Mouse (Mus musculus): ENCODE measurements around the gene Cdc7. TPM values are rescaled to one million over a fixed set of nuclear protein-coding genes. Genes with fewer than 3 reads are reported as not detected.

Cdc7 gene
- polyA plus RNA-seq, 1 experiment from 2014 or later = 59.7 TPM

- no peaks in the 10 kb centered on the region for H3K4me1 ChIP-seq (ENCODE audit: control insufficient read depth, insufficient read depth, low read length)
- H3K9me3 ChIP-seq (ENCODE audit: control insufficient read depth, low read length) = no peaks in the 10 kb centered on the region
- H3K27me3 ChIP-seq (ENCODE audit: control insufficient read depth, insufficient read depth, low read length) = no peaks in the 10 kb centered on the region
- no peak overlapping the region for H3K27ac ChIP-seq (ENCODE audit: low read depth, low read length)
- no peak overlapping the region for H3K4me2 ChIP-seq (ENCODE audit: low read depth)
- no peaks in the 10 kb centered on the region for H3K36me3 ChIP-seq (ENCODE audit: control insufficient read depth, insufficient read depth, low read length)
- ATAC-seq (ENCODE audit: insufficient read depth, low FRiP score, low TSS enrichment) (no peak), DNase-seq (ENCODE audit: low spot score) (no peak)
- 45% methylated on average over 10 of the region's 10 CpGs for WGBS
- H3K9ac ChIP-seq (ENCODE audit: low read length) = no peak overlapping the region
- no peak overlapping the region for H3K4me3 ChIP-seq (ENCODE audit: low read depth, low read length)
Measured at GRCm38 (mm10) chr5:107015422-107016081, 51.4 kb downstream of the Cdc7 start.

- no peaks in the 10 kb centered on the region for H3K4me1 ChIP-seq (ENCODE audit: control insufficient read depth, insufficient read depth, low read length)
- H3K4me3 ChIP-seq (ENCODE audit: low read depth, low read length) = no peak overlapping the region
- no peaks in the 10 kb centered on the region for H3K27me3 ChIP-seq (ENCODE audit: control insufficient read depth, insufficient read depth, low read length)
- no peaks in the 10 kb centered on the region for H3K9me3 ChIP-seq (ENCODE audit: control insufficient read depth, low read length)
- no peak overlapping the region for H3K27ac ChIP-seq (ENCODE audit: low read depth, low read length)
- H3K4me2 ChIP-seq (ENCODE audit: low read depth) = no peak overlapping the region
- ATAC-seq (ENCODE audit: insufficient read depth, low FRiP score, low TSS enrichment) (no peak), DNase-seq (ENCODE audit: low spot score) (no peak)
- no peak overlapping the region for H3K9ac ChIP-seq (ENCODE audit: low read length)
- WGBS = 86% methylated on average over 4 of the region's 4 CpGs
- no peaks in the 10 kb centered on the region for H3K36me3 ChIP-seq (ENCODE audit: control insufficient read depth, insufficient read depth, low read length)
Measured at GRCm38 (mm10) chr5:107016538-107016937, 52.4 kb downstream of the Cdc7 start.

GRCm38 (mm10) chr5:107017544-107017943 is 53.4 kb downstream of the Cdc7 start:
- Histone ChIP-seq H3K4me1 (ENCODE audit: control insufficient read depth, insufficient read depth, low read length) (no peaks in the 10 kb centered on the region), H3K9me3 (ENCODE audit: control insufficient read depth, low read length) (no peaks in the 10 kb centered on the region), H3K27ac (ENCODE audit: low read depth, low read length) (no peak overlapping the region), H3K9ac (ENCODE audit: low read length) (no peak overlapping the region), H3K36me3 (ENCODE audit: control insufficient read depth, insufficient read depth, low read length) (no peaks in the 10 kb centered on the region), H3K27me3 (ENCODE audit: control insufficient read depth, insufficient read depth, low read length) (no peaks in the 10 kb centered on the region), H3K4me2 (ENCODE audit: low read depth) (no peak overlapping the region), H3K4me3 (ENCODE audit: low read depth, low read length) (no peak overlapping the region)
- no peak for ATAC-seq (ENCODE audit: insufficient read depth, low FRiP score, low TSS enrichment)
- no peak for DNase-seq (ENCODE audit: low spot score)
- 80% methylated on average over 2 of the region's 2 CpGs for WGBS

- Histone ChIP-seq H3K9me3 (ENCODE audit: control insufficient read depth, low read length) (no peaks in the 10 kb centered on the region), H3K4me1 (ENCODE audit: control insufficient read depth, insufficient read depth, low read length) (no peaks in the 10 kb centered on the region), H3K36me3 (ENCODE audit: control insufficient read depth, insufficient read depth, low read length) (no peaks in the 10 kb centered on the region), H3K27me3 (ENCODE audit: control insufficient read depth, insufficient read depth, low read length) (no peaks in the 10 kb centered on the region), H3K27ac (ENCODE audit: low read depth, low read length) (no peak overlapping the region), H3K9ac (ENCODE audit: low read length) (no peak overlapping the region), H3K4me2 (ENCODE audit: low read depth) (no peak overlapping the region), H3K4me3 (ENCODE audit: low read depth, low read length) (no peak overlapping the region)
- WGBS = 73% methylated on average over 5 of the region's 5 CpGs
- ATAC-seq (ENCODE audit: insufficient read depth, low FRiP score, low TSS enrichment) (no peak), DNase-seq (ENCODE audit: low spot score) (no peak)
Measured at GRCm38 (mm10) chr5:107019057-107019456, 54.9 kb downstream of the Cdc7 start.

- H3K4me3 ChIP-seq (ENCODE audit: low read depth, low read length) = no peak overlapping the region
- no peak for ATAC-seq (ENCODE audit: insufficient read depth, low FRiP score, low TSS enrichment)
- H3K27ac ChIP-seq (ENCODE audit: low read depth, low read length) = no peak overlapping the region
- H3K9ac ChIP-seq (ENCODE audit: low read length) = no peak overlapping the region
- no peaks in the 10 kb centered on the region for H3K9me3 ChIP-seq (ENCODE audit: control insufficient read depth, low read length)
- no peaks in the 10 kb centered on the region for H3K4me1 ChIP-seq (ENCODE audit: control insufficient read depth, insufficient read depth, low read length)
- H3K36me3 ChIP-seq (ENCODE audit: control insufficient read depth, insufficient read depth, low read length) = no peaks in the 10 kb centered on the region
- H3K4me2 ChIP-seq (ENCODE audit: low read depth) = no peak overlapping the region
- no peaks in the 10 kb centered on the region for H3K27me3 ChIP-seq (ENCODE audit: control insufficient read depth, insufficient read depth, low read length)
- 62% methylated on average over 6 of the region's 6 CpGs for WGBS
- DNase-seq (ENCODE audit: low spot score) = no peak
Measured at GRCm38 (mm10) chr5:107019904-107020303, 55.8 kb downstream of the Cdc7 start.

- Histone ChIP-seq H3K27ac (ENCODE audit: low read depth, low read length) (no peak overlapping the region), H3K36me3 (ENCODE audit: control insufficient read depth, insufficient read depth, low read length) (no peaks in the 10 kb centered on the region), H3K27me3 (ENCODE audit: control insufficient read depth, insufficient read depth, low read length) (no peaks in the 10 kb centered on the region), H3K4me2 (ENCODE audit: low read depth) (no peak overlapping the region), H3K4me3 (ENCODE audit: low read depth, low read length) (no peak overlapping the region), H3K9ac (ENCODE audit: low read length) (no peak overlapping the region), H3K4me1 (ENCODE audit: control insufficient read depth, insufficient read depth, low read length) (no peaks in the 10 kb centered on the region), H3K9me3 (ENCODE audit: control insufficient read depth, low read length) (no peaks in the 10 kb centered on the region)
- WGBS = 51% methylated on average over 7 of the region's 7 CpGs
- ATAC-seq (ENCODE audit: insufficient read depth, low FRiP score, low TSS enrichment) (no peak), DNase-seq (ENCODE audit: low spot score) (no peak)
Measured at GRCm38 (mm10) chr5:107020366-107020765, 56.2 kb downstream of the Cdc7 start.

- Histone ChIP-seq H3K4me2 (ENCODE audit: low read depth) (no peak overlapping the region), H3K9ac (ENCODE audit: low read length) (no peak overlapping the region), H3K4me3 (ENCODE audit: low read depth, low read length) (no peak overlapping the region), H3K36me3 (ENCODE audit: control insufficient read depth, insufficient read depth, low read length) (no peaks in the 10 kb centered on the region), H3K9me3 (ENCODE audit: control insufficient read depth, low read length) (no peaks in the 10 kb centered on the region), H3K27ac (ENCODE audit: low read depth, low read length) (no peak overlapping the region), H3K4me1 (ENCODE audit: control insufficient read depth, insufficient read depth, low read length) (no peaks in the 10 kb centered on the region), H3K27me3 (ENCODE audit: control insufficient read depth, insufficient read depth, low read length) (no peaks in the 10 kb centered on the region)
- DNase-seq (ENCODE audit: low spot score) = no peak
- ATAC-seq (ENCODE audit: insufficient read depth, low FRiP score, low TSS enrichment) = no peak
- 89% methylated on average over 14 of the region's 14 CpGs for WGBS
Measured at GRCm38 (mm10) chr5:107021291-107022063, 57.4 kb downstream of the Cdc7 start.

- no peak overlapping the region for H3K27ac ChIP-seq (ENCODE audit: low read depth, low read length)
- H3K4me1 ChIP-seq (ENCODE audit: control insufficient read depth, insufficient read depth, low read length) = no peaks in the 10 kb centered on the region
- no peak overlapping the region for H3K4me2 ChIP-seq (ENCODE audit: low read depth)
- no peaks in the 10 kb centered on the region for H3K27me3 ChIP-seq (ENCODE audit: control insufficient read depth, insufficient read depth, low read length)
- no peak overlapping the region for H3K9ac ChIP-seq (ENCODE audit: low read length)
- no peaks in the 10 kb centered on the region for H3K36me3 ChIP-seq (ENCODE audit: control insufficient read depth, insufficient read depth, low read length)
- WGBS = 96% methylated on average over 3 of the region's 3 CpGs
- no peaks in the 10 kb centered on the region for H3K9me3 ChIP-seq (ENCODE audit: control insufficient read depth, low read length)
- no peak overlapping the region for H3K4me3 ChIP-seq (ENCODE audit: low read depth, low read length)
- DNase-seq (ENCODE audit: low spot score) = no peak
- no peak for ATAC-seq (ENCODE audit: insufficient read depth, low FRiP score, low TSS enrichment)
Measured at GRCm38 (mm10) chr5:107022064-107022428, 57.9 kb downstream of the Cdc7 start.

- no peaks in the 10 kb centered on the region for H3K36me3 ChIP-seq (ENCODE audit: control insufficient read depth, insufficient read depth, low read length)
- no peak overlapping the region for H3K4me2 ChIP-seq (ENCODE audit: low read depth)
- DNase-seq (ENCODE audit: low spot score) (no peak), ATAC-seq (ENCODE audit: insufficient read depth, low FRiP score, low TSS enrichment) (no peak)
- H3K4me3 ChIP-seq (ENCODE audit: low read depth, low read length) = no peak overlapping the region
- 69% methylated on average over 5 of the region's 5 CpGs for WGBS
- H3K9ac ChIP-seq (ENCODE audit: low read length) = no peak overlapping the region
- H3K27me3 ChIP-seq (ENCODE audit: control insufficient read depth, insufficient read depth, low read length) = no peaks in the 10 kb centered on the region
- no peak overlapping the region for H3K27ac ChIP-seq (ENCODE audit: low read depth, low read length)
- no peaks in the 10 kb centered on the region for H3K9me3 ChIP-seq (ENCODE audit: control insufficient read depth, low read length)
- no peaks in the 10 kb centered on the region for H3K4me1 ChIP-seq (ENCODE audit: control insufficient read depth, insufficient read depth, low read length)
Measured at GRCm38 (mm10) chr5:107023951-107024350, 59.8 kb downstream of the Cdc7 start.

Data from neural tube, embryonic 11.5 days (tissue).